Mouse (Mus musculus): ENCODE data around the gene Hcls1.

The Hcls1 gene

GRCm38 (mm10) chr16:36930231-36931136, 4.3 kb upstream of the Hcls1 start:
- no peak for DNase-seq (ENCODE audit: low read depth, low spot score)

DNA sequence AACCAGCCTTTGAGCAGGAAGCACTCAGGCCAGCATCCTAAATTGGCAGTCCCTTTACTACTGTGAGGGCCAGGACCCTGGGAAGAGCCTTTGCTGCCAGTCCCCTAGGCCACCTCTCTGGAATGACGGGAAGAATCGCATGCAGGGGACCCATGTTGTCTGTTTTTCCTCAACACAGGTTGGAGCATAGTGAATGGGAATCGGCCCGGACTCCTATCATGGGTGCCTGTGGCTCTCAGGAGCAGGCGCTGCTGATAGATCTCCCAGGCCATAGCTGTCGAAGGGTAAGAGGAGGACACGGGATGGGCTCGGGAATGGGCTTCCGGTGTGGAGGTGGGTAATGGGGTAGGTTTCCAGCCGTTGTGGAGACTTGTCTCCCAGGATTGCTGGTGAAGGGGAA, 3.4 kb upstream of the Hcls1 start:
- DNase-seq (ENCODE audit: low read depth, low spot score): no peak

DNA sequence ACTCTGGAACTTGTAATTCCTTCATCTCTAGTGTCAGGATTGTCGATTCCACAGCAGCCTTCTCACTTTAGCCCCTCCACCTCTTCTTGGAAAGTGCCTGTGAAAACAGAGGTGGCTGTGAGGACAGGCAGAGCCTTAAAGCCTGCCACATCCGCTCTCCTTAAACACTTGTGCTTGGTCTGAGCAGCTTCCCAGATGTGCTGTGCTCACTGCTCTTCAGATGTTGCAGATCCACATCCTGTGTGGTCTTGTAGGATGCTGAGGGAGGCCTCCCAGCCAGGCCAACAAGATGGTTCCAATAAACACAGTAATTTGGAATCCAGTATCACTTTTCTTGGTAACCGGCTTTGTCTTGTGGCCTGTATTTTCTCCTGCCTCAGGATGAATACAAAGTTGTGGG, 2.8 kb upstream of the Hcls1 start:
- peak; percentile 47 for DNase-seq (ENCODE audit: low read depth, low spot score)

DNA sequence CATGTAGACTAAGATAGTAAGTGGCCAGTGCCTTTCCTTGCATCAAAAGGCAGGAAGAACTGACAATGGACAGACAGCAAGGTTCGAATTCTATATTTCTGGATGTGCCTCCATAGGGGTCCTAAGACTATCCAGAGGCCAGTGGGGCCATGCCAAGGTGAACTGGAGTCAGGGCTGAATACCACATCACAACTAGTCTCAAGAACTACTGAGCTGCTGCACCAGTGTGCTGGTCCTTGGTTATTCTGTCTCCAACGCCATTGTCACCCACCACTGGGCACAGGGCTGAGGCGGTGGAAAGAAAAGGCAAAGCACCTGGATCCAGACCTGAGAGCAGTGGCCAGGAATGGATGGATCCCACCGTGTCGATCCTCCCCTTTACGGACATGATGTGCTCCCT, 2.2 kb upstream of the Hcls1 start:
- no peak for DNase-seq (ENCODE audit: low read depth, low spot score)

- DNase-seq (ENCODE audit: low read depth, low spot score): no peak
Measured at GRCm38 (mm10) chr16:36934131-36934840, 497 bp upstream of the Hcls1 start.

GRCm38 (mm10) chr16:36935814-36936213, 1.0 kb downstream of the Hcls1 start:
- DNase-seq (ENCODE audit: low read depth, low spot score): no peak

DNA sequence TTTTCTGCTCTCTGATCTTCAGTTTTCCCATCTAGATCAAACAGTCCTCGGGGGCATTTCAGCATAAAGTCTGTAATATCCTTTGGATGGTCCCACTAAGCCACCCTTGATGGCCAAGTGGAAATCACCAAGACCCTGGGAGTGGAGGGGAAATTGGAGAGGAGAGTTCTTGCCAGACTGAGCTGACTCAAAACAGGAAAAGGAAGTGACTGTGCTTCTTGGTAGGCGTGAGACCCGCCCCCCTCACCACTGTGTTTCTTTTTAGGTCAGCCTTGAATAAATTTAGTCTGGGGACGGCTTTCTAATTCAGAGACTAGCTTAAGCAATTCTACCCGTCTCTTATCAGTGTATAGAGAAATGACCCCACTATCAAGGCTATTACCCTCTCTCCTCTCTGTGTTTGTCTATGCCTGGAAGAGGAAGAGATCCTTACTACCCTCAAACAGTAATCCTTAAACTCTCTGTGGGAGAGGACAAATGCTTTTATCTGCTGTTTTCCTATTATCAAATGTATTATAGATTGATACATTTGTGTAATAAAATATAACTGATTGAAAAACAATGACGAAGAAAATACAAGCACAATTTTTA, 6.4 kb downstream of the Hcls1 start:
- DNase-seq (ENCODE audit: low read depth, low spot score): no peak

GRCm38 (mm10) chr16:36941895-36942294, 7.1 kb downstream of the Hcls1 start:
- no peak for DNase-seq (ENCODE audit: low read depth, low spot score)

GRCm38 (mm10) chr16:36943591-36943990, 8.8 kb downstream of the Hcls1 start:
- DNase-seq (ENCODE audit: low read depth, low spot score): no peak

- DNase-seq (ENCODE audit: low read depth, low spot score): no peak
Measured at GRCm38 (mm10) chr16:36944895-36945424, 10.2 kb downstream of the Hcls1 start.

DNA sequence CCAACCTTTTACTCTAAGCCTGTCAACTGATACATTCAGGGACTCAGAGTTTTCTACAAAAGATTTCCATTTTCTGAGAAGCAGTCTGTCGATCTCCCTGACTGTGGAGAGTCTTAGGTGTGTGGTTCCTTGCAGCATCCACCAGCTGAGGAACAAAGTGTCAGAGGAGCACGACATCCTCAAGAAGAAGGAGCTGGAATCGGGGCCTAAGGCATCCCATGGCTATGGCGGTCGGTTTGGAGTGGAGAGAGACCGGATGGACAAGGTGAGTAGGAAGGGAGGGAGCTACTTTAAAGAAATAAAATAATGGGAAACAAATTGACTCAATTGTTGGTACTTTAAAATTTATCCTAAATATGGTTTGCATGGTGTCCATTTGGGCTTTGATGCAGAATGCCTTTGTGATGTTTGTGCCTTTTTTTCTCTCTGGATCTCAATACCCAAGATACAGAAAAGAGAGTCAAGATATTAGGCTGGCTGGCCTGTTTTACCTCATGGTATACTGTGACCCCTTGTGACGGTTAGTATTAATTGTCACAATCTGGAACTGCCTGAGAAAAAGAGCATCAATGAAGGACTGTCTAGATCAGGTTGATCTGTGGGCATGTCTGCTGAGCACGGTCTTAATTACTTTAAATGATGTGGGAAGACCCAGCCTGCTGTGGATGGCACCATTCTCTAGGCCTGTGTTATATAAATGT, 11.8 kb downstream of the Hcls1 start:
- DNase-seq (ENCODE audit: low read depth, low spot score): no peak

GRCm38 (mm10) chr16:36947646-36948197, 12.9 kb downstream of the Hcls1 start:
- no peak for DNase-seq (ENCODE audit: low read depth, low spot score)

DNA sequence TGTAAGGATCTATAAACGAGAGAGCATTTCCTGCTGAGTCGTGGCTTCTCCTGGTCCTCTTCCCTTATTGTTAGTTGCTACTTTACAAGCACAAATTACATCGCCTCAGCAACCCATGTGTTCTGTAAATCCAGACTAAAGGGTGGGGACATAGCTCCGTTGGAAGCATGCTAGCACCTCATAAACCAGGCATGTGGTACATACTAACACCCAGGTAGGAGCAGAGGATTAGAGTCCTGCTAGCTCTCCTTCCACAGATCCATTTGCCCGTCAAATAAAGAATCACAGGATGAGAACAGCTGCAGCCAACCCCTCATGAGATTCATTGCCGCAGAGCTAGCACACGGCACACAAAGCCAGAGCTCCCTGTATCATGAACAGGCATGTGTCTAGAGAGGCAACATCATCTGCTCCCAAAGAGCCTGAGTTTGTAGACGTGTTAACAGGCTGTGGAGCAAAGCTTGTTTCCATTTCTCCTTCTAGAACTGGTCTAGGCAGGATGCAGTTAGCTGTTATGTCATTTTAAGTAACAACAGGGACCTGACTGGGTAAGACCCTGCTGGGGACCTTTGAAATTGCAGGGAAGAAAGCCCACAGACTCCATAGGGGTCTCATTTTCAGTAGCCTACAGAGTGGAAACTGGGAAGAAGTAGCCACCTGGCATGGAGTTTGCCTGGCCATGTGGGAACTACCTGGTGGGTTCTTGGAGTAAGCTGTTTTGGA, 15.0 kb downstream of the Hcls1 start:
- peak; percentile 40 for DNase-seq (ENCODE audit: low read depth, low spot score)

DNA sequence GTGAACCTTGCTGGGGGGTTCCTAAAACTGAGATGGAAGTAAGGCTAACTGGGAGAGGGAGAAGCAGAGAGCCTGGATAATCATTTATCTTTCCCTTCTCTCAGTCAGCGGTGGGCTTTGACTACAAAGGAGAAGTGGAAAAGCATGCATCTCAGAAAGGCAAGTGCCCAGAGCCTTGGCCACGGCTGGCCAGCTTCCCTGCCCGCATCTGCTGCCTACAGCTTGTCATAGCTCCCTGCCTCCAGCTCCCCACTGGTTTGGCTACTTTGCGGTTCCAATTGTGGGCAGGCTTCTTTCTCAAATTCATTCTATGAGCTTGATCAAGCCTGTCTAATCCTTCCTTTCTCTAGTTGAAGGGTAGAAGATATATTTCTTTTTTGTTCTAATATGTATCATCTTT, 16.2 kb downstream of the Hcls1 start:
- DNase-seq (ENCODE audit: low read depth, low spot score): no peak

GRCm38 (mm10) chr16:36955106-36955505, 20.3 kb downstream of the Hcls1 start:
- no peak for DNase-seq (ENCODE audit: low read depth, low spot score)

- no peak for DNase-seq (ENCODE audit: low read depth, low spot score)
Measured at GRCm38 (mm10) chr16:36963415-36963814, 28.6 kb downstream of the Hcls1 start.

DNA sequence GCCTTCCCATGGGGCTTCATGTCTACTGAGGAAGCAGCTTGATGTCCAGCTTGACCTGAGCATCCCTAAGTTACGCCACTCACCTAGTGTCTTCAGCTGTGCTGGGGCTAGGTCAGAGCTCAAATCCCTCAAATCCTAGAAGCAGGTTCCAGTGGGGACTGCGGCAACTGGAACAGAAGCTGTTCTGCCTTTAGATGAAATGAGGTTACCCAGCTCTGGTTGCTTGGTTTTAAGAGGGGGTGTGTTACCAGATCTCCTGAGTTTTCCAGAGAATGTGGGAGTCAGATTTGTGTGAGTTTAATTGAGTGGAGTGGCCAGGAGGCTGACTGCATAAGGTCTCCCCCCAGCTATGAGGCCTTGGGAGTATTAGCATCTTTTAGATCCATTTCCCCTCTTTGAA, 44.3 kb downstream of the Hcls1 start:
- no peak for DNase-seq (ENCODE audit: low read depth, low spot score)

GRCm38 (mm10) chr16:36983796-36984195, 49.0 kb downstream of the Hcls1 start:
- no peak for DNase-seq (ENCODE audit: low read depth, low spot score)

DNA sequence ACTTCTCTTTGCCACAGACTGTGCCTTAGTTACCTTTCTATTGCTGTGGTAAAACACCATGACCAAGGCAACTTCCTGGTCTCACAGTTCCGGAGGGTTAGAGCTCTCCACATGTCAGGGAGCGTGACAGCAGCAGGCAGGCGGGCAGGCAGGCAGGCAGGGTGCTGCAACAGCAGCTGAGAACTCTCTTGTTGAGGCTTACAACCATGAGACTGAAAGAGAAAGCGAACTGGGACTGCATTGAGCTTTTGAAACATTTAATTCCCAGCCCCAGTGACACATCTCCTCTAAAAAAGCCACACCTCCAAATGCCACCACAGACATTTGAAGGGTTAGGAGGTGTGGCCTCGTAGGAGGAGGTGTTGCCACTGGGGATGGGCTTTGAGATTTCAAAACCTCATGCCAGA, 50.9 kb downstream of the Hcls1 start:
- DNase-seq (ENCODE audit: low read depth, low spot score): no peak

GRCm38 (mm10) chr16:36987399-36987798, 52.6 kb downstream of the Hcls1 start:
- no peak for DNase-seq (ENCODE audit: low read depth, low spot score)

DNA sequence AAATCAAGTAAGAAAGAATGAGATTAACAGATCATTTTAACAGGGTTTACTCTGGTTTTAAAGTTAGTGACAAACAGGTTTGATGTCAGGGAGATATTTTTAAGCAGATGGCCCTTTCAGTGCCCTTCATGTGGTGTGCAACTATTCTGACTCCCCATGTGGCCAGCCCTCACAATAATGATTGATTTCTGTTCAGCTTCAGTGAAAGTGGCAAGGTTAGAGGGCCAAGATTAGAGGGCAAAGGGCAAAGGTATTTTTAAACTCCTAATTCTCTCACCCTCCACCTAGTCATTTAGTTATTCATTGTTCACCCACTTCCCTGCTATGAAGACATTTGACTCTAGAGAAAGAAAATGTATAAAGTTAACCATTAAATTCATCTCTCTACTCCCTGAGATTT, 53.3 kb downstream of the Hcls1 start:
- no peak for DNase-seq (ENCODE audit: low read depth, low spot score)

Data from forelimb bud, embryonic 11.5 days (tissue).